Mouse (Mus musculus): ENCODE data around the gene Dgkh. TPM values are rescaled to one million over a fixed set of nuclear protein-coding genes. Genes with fewer than 3 reads are reported as not detected.
"Not testable (repeated sequence)": the region's sequence is repeated elsewhere in the genome, so short reads cannot be mapped to it uniquely, and the experiment has no call there.

Gene Dgkh
- total RNA-seq, 2 experiments from 2014 or later = 76.6 to 81.8 TPM

DNA sequence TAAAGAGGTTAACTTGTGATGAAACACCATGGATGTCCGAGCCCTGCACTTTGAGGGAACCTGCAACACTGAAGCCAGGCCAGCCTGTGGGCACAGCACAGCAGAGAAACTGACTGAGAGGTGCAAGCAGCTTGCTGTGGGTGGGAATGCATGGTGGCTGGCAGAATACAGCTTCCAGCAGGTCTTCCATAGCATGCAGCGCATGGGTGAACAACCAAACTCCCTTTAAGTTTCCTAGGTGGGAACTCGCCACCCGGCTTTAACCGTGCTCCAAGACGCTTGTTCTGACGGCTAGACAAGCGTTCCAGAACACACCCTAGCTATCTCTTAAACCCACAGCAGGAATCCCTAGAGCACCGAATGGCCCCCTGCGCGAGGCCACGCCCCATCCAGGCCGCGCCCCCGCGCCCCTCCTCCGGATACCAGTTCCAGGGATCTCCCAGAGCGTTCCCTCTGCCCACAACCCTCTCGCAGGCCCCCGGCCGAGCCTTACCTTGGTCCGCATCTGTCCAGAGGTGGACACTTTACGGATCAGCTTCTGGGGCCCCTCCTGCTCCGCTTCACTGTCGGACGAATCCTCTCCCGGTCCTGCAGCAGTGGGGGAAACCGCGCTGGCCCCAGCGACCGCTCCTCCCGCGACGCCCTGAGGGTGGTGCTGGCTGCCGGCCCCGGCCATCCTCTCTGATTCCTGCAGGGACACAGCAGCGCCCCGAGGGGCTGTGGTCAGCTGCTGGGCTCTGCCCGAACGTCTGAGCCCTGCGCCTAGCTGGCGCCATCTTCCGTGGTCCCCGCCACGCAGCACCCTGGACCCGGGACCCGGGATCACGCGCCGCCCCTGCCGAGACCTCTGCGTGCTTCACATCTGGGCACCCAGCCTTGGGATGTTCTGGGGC is 7.9 kb downstream of the Dgkh start:
- DNase-seq (ENCODE audit: low spot score in 2 of 2) = no peak

DNA sequence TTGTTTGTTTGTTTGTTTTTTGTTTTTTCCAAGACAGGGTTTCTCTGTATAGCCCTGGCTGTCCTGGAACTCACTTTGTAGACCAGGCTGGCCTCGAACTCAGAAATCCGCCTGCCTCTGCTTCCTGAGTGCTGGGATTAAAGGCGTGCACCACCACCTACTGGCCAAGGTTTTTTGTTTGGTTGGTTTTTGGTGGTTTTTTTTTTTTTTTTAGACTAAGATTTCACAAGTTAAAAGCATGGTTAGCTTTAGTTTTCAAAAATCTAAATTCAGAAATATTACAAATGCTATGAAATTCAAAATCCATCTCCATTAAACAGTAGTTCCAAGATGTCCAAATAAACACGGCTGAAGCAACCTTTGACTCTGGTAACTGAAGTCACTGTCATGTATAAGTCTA is 8.9 kb downstream of the Dgkh start:
- DNase-seq (ENCODE audit: low spot score in 2 of 2) = not testable (repeated sequence)

DNA sequence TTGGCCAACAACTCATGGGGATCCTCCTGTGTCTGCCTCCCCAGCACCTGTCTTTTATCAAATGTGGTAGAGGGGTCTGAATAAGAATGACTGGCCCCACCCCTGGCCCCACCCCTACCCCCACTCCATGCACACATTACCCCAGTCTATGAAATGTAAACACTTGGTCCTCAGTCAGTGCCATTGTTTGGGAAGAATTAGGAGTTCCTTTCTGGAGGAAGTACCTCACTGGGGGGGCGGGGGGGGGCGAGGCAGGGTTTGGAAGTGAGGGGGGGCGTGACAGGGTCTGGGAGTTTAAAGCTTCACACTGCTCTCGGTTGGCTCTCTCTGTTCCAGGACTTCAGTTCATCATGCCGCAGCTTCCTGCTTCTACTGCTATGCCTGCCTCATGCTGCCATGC is 10.5 kb downstream of the Dgkh start:
- DNase-seq (ENCODE audit: low spot score in 2 of 2) = no peak

DNA sequence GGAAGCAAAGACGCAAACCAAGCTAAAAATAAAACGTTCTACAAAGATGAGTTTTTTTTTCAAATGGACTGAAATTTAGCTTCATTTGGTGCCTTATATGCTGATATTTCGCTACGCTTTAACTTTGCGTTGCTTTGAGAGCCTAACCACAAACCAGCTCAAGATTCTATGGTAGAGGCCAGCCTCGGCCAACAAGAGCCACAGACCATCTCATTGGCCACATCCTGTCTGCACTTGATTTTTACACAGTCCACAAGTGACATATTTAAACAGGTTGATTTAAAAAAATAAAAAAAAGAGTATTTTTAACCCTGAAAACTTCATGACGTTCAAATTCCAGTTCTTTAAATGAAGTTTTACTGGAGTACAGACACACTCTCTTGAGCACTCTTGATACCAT is 16.5 kb downstream of the Dgkh start:
- no peak for DNase-seq (ENCODE audit: low spot score in 2 of 2)

DNA sequence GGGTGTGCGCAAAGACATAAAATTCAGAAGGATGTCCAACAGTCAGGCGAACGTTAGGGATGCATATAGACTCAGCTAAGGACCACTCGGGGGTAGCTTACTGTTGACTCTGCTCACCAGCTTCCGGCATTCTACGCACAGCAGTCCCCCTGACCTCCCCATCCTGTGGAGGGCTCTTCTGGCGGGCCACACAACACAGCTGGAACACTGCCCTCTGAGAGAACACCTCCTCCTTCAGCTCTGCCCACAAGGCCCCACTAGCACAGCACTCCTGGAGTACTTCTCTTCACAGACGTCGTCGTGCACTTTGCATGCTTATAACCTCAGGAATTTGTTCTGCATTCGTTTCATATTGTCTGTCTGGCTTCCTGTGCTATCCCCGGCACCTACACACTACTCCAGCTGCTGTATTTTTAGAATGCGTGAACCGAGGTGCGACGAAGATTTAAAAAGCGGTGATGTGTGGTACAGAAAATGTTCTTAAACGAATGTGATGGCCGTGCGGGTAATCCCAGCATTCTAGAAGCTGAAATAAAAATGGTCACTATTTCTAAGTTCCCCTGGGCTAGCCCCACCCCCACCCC is 19.9 kb downstream of the Dgkh start:
- no peak for DNase-seq (ENCODE audit: low spot score in 2 of 2)

DNA sequence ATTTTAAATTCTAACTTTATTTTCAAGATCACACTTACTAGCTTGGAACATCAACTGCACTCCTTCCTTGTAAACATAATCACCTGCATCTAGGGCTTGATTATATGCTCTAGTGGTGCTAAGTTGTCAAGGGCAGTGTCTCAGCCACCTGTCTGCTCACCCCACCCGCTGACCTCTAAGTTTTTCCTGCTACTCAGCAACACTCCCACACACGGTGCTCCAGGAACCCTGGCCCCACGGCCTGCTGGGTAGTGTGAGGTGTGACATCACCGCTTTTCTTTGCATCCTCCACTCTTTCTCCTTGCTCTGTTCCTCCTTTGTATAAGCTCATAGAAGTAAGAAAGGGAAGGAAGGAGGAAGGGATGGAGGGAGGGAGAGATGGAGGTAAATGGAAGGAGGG is 21.9 kb downstream of the Dgkh start:
- DNase-seq (ENCODE audit: low spot score in 2 of 2) = no peak

DNA sequence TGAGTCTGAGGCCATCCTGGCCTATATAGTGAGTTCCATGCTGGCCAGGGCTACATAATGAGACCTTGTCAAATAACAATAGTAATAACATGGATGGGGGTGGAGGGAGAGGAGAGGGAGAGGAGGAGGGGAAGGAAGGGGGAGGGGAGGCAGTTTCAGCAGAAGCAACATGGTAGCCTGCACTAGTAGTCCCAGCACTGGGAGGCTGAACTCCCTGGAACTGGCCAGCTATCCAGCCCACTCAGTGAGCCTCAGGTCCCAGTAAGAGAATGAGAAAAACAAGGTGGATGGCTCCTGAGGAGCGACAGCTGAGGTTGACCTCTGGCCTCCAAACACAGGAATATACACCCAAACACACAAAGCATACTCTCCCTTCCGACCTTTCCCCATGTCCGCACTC is 27.0 kb downstream of the Dgkh start:
- DNase-seq (ENCODE audit: low spot score in 2 of 2) = no peak

DNA sequence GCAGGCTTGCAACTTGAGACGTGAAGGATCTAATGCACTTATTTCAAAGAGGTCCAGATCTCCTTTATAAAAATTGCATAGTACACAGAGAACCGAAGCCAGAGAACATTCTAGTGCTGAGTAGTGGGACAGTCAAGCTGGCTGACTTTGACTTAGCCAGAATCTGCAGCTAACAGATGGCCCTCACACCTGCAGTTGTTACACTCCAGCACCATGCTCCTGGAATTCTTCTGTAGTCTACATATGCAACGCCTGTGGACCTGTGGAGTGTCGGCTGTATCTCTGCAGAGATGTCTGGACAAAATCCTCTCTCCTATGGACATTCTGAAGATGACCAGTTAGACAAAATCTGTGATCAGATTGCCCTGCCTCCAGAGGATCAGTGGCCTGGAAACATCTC is 28.6 kb downstream of the Dgkh start:
- peak in 1 of 2 experiments; percentile 44 for DNase-seq (ENCODE audit: low spot score in 2 of 2)

DNA sequence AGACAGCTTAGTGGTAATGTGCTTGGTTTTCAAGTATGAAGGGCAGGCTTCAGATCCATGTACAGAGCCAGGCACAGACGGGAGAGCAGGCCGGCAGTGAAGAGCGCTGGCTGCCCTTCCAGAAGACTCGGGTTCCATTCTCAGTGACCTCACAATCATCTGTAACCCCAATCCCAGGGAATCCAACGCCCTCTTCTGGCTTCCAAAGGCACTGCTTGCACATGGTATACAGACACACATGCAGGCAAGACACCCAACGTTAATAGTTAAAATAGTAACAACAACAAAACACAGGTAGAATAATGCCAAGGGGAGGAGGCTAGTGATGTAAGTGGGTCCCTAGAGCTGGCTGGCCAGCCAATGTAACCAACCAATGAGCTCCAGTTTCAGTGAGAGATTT is 29.2 kb downstream of the Dgkh start:
- DNase-seq (ENCODE audit: low spot score in 2 of 2) = no peak

DNA sequence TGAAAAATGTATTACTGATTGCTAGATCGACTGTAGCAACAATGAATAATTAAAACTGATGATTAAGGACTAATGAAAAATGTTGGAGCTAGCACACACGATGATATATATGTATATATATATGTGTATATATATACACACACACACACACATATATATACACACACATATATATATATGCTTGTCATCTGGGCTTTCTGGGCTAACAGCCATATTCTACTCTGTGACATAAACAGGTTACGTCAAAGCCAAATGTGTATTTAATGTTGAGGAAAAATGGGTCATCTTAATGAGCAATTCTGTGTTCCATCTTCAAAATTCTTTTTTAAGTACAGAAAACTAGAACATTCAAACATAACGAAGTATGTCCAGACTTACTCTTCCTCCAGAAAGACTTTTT is 30.5 kb downstream of the Dgkh start:
- no peak for DNase-seq (ENCODE audit: low spot score in 2 of 2)

DNA sequence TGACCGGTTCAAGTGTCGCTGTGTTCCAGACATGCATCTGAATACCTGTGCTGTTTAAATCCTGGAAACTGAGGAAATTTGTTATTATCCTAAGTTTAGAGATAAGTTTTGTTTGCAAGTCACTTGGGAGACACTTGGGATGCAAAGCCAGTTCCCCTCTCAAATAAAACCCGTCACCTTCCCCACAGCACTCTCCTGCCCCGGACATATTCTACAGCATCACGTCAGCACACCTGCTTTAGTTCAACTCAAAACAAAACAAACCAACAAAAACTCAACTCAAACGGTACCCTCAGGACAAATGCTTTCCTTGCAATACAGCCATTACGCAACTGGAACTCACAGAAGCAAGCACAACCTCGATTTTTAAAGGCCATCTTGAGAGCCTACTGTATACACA is 31.1 kb downstream of the Dgkh start:
- DNase-seq (ENCODE audit: low spot score in 2 of 2) = no peak

DNA sequence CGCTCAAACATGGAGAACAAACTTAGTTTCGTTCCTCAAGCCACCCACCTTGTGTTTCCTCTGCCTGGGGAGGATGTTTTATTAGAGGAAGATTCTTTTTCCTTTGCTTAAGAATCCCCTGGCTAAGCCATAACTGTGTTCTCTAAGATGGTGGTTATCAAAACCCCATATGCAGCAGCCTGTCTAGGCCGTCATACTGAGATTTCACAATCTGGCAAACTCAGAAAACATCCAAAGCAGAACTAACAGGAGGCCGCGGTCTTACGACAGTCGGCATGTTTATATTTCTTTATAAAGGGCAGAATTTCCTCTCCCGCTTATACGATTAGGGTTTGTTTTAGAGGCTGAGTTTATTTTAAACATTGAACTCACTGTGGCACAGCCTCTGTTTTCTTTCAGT is 31.5 kb downstream of the Dgkh start:
- no peak for DNase-seq (ENCODE audit: low spot score in 2 of 2)

DNA sequence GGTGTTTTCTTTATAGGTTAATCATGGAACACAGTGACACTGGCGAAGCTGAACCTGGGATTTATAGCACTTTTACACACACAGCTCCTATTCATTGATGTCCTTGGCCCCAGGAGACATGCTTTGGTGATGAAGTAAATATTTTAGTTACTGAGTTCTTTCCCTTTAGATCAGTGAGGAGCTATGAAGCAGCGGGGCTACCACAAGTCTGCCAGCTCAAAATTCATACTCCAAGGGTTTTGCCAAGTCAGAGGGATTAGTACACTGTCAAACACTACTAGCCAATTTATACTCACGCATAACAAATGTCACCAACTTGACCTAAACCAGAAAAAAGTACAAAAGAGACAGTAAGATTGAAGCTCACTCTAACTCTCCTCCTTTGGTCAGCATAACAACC is 32.9 kb downstream of the Dgkh start:
- no peak for DNase-seq (ENCODE audit: low spot score in 2 of 2)

DNA sequence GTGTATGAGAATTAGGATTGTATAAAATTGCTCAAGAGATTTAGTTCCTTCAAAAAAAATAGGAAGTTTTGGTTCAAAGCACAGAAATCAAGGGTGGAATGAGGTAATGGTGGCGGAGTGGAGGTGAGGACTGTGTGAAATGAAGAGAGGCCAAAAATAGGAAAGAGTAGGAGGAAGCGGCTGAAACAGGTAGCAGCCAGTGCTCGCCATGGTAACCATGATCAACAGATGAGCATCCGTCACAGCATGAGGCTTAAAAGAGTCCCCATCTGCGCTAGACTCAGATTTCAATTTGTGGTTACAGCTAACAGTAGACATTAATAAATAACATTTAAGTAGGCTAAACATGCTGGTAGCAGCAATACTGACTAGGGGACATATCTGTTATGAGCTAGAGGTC is 33.4 kb downstream of the Dgkh start:
- DNase-seq (ENCODE audit: low spot score in 2 of 2) = peak in 1 of 2 experiments; percentile 77

DNA sequence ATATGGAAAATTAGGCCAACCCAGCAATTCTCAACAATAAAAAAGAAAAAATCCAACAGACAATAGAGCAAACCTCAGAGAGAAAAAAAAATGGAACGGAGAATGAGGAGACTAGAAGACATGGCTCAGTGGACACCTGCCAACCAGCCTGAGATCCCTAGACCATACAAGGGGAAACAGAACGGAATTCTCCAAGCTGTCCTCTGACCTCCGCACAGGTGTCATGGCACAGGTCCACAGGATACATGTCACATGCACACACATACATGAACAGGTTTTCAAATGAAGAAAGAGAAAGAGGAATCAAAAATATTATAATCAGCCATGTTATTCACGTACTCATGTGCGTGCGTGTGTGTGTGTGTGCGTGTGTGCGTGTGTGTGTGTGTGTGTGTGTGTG is 38.5 kb downstream of the Dgkh start:
- no peak for DNase-seq (ENCODE audit: low spot score in 2 of 2)

DNA sequence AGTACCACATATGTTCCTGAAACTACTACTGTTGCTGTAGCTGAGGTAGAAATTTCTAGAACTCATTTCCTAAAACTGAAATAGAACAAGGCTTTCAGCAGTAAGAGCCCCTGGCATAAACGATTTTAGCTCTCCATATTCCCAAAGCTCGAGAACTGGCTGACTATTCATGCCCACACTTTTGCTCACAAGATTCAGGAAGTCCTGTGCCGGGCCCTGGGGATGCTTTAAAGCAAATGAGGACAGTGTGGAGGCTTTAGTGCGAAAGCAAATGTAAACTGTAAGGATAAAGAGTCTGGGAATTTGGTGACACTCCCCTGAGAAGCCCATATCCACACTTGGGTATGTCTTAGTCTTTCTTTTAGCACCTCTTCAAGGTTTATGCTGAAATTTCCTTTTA is 40.0 kb downstream of the Dgkh start:
- DNase-seq (ENCODE audit: low spot score in 2 of 2) = no peak

DNA sequence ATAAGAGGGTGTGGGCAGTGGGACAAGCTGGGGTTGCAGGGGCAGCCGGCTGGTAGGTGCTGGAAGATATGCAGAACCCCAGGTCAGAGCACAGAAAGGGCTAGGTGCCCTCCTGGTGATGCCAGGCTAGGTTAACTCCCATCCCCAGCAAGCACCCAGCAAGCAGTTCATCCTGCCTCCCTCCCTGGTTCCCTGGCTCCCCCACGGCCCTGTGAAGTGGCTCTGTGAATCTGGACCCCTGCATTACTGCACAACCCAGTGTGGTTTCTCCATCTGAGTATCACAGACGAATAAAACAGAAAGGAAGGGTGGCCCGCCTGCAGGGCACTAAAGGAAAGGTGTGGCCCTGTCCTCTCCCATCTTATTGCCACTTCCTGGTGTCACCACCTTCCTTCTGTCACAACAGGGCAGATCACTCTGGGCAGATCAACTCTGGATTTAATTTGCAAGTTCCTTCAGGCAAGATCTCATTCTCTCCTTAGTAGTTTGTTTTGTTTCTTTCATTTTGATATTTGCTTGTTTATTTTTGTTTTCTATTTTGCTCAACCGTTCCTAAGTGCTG is 40.6 kb downstream of the Dgkh start:
- no peak for DNase-seq (ENCODE audit: low spot score in 2 of 2)

DNA sequence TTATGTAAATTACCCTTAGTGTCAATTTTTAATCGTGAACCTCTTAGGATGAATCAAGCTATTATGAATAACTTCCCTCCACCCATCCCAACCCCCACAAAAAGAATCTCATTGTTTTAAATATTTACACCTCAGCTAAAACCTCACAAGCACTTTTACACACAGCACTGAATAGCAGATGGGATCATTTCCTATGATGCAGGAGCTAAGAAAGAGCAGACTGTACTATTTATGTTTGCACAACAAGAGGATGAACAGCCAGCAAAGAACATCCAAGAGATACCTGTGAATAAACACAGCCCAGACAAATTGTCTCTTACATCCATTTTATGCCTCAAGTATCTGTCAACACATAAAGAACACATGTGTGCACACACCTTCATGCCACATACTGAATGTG is 41.7 kb downstream of the Dgkh start:
- DNase-seq (ENCODE audit: low spot score in 2 of 2) = no peak

DNA sequence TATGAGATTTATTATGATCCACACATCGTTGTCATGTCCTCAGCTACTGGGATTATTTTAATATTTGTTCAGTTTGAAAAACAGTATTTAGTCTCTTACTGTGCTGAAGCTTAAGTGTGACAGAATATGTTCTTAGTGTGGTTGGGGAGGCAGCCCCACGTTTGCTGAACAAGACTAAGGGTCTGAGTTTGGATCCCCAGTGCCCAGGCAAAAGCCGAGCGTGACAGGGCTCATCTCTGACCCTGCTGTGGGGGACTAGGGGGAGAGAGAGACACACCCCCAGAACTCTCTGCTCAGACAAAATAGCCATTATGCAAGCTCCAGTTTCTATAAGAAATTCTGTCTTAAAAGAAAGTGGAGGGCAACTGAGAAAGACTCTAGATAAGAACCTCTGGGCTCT is 42.2 kb downstream of the Dgkh start:
- no peak for DNase-seq (ENCODE audit: low spot score in 2 of 2)

DNA sequence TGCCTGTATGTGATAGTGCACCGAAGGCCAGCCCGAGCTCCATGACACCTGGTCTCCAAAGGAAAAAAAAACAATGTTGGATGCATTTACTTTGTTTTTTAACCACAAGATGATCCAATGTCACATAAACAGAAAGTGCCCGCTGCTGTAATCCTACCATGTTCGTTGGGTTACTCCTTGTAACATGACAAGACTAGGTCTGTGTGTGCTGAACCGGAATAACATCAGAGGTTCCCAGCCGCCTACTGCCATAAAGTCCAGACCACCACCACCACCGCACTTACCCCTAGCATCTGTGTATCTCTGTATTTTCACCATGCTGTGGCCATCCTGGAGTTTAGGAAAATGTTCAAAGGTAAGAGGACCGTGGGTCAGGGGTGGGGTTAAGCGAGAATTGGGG is 42.6 kb downstream of the Dgkh start:
- no peak for DNase-seq (ENCODE audit: low spot score in 2 of 2)

DNA sequence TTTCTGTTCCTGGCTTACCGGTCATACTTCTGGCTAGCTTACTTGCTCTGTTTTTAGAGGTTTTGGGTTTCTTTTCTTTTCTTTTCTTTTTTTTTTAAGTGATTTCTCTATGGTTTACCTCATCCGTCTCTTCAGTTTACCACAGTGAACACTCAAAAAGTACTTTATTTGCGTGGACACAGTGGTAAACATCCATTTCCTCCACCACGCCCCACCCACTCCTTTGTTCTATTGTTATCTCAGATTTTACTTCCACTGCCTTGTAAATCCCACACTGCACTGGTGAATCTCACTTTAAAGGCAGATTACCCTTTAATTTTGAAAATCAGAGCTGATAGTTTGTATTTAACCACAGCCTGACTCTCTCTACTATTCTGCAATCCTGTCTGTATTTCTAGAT is 44.9 kb downstream of the Dgkh start:
- no peak for DNase-seq (ENCODE audit: low spot score in 2 of 2)

DNA sequence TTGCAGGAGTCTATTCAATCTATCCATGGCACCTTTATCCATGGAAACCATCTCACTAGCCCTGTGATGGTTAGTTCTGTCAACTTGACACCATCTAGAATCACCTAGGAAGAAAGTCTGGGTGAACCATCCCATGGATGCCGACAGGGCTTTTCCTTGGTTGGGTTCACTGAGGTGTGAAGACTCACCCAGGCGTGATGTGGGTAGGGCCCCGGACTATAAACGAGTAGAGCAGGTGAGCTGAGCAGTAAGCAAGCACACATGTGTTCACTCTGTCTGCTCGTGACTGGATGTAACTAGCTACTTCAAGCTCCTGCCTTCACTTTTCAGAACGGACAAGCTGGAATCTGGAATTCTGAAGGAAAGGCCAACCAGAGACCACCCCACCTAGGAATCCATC is 45.9 kb downstream of the Dgkh start:
- DNase-seq (ENCODE audit: low spot score in 2 of 2) = no peak

DNA sequence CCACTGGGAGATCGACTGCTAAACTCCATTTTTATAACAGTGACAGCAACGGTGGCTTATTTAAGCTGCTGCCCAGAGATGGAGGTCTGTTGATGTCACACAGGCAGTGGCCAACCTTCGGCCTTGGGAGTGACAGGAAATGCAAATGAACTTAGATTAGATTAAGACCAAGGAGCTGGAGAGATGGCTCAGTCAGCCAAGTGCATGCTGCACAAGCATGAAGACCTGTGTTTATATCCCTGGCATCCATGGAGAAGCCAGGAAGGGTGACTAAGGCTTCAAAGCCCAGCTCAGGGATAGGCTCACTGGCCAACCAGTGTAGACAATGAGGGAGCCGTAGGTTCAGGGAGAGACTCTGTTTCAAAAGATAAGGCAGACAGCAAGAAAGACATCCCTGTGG is 48.4 kb downstream of the Dgkh start:
- no peak for DNase-seq (ENCODE audit: low spot score in 2 of 2)

Data from layer of hippocampus, postnatal 14 days (tissue).